Comparison of ENCODE assay signal across 10 mouse cellular contexts in genomic region chr19:56631017-56631416, GRCm38 (mm10).
DNase-seq lines count a peak whose midpoint lies in the region; ATAC-seq lines count a peak whose summit lies in the region.
"Had no signal": no experiment of that assay in that cellular context is flagged by ENCODE, and none has a peak within 500 bp of the region (broad histone marks: within the 10 kb centered on the region; RNA-seq: fewer than 3 reads in every experiment).

No protein-coding gene starts in this region.

- no peak for ATAC-seq in intestine, embryonic 16.5 days
- ATAC-seq in intestine, embryonic 15.5 days: no peak
- no peak for ATAC-seq in lung, embryonic 15.5 days (ENCODE audit: borderline replicate concordance, extremely low read depth, low FRiP score, low TSS enrichment)
- ATAC-seq in activated CD4-positive, CD25-positive, alpha-beta regulatory T cell, adult 4 months: no peak

- WGBS in intestine, embryonic 16.5 days: 66% methylated on average over 4 of the region's 4 CpGs
- WGBS in intestine, embryonic 15.5 days: 68% methylated on average over 4 of the region's 4 CpGs
- 84% methylated on average over 4 of the region's 4 CpGs for WGBS in heart, embryonic 10.5 days
- WGBS in lung, embryonic 15.5 days: 12% methylated on average over 4 of the region's 4 CpGs

- no peaks in the 10 kb centered on the region for H3K27me3 ChIP-seq in intestine, embryonic 16.5 days (replicated peaks; ENCODE audit: control insufficient read depth, insufficient read depth, low read length)
- no peaks in the 10 kb centered on the region for H3K27me3 ChIP-seq in intestine, embryonic 15.5 days (replicated peaks)
- H3K27me3 ChIP-seq in heart, embryonic 10.5 days (ENCODE audit: insufficient read depth, poor library complexity, severe bottlenecking): no peaks in the 10 kb centered on the region
- no peaks in the 10 kb centered on the region for H3K27me3 ChIP-seq in lung, embryonic 15.5 days
- H3K27me3 ChIP-seq: liver, embryonic 13.5 days had no signal

- no peak overlapping the region for H3K27ac ChIP-seq in intestine, embryonic 16.5 days (ENCODE audit: low read length)
- no peak overlapping the region for H3K27ac ChIP-seq in intestine, embryonic 15.5 days
- H3K27ac ChIP-seq in heart, embryonic 10.5 days: peak overlapping the region; percentile 60; the same call in 1 of the 2 replicates
- H3K27ac ChIP-seq in lung, embryonic 15.5 days: peak overlapping the region; percentile 92
- H3K27ac ChIP-seq: kidney, embryonic 15.5 days; liver, embryonic 13.5 days had no signal

- H3K4me3 ChIP-seq in intestine, embryonic 16.5 days (ENCODE audit: low read length): no peak overlapping the region
- no peak overlapping the region for H3K4me3 ChIP-seq in intestine, embryonic 15.5 days (replicated peaks)
- no peak overlapping the region for H3K4me3 ChIP-seq in heart, embryonic 10.5 days
- H3K4me3 ChIP-seq in lung, embryonic 15.5 days: no peak overlapping the region
- H3K4me3 ChIP-seq: kidney, embryonic 15.5 days; liver, embryonic 13.5 days had no signal

- DNase-seq in adrenal gland, adult 8-10 months: peak; percentile 23
- no peak for DNase-seq in heart, embryonic 10.5 days (ENCODE audit: low spot score)
- no peak for DNase-seq in urinary bladder, adult 2 months (ENCODE audit: low spot score)
- DNase-seq: liver, embryonic 13.5 days; midbrain, embryonic 14.5 days had no signal

- no peaks in the 10 kb centered on the region for H3K9me3 ChIP-seq in intestine, embryonic 16.5 days (ENCODE audit: control insufficient read depth, low read length)
- H3K9me3 ChIP-seq in intestine, embryonic 15.5 days: no peaks in the 10 kb centered on the region
- no peaks in the 10 kb centered on the region for H3K9me3 ChIP-seq in heart, embryonic 10.5 days
- H3K9me3 ChIP-seq in lung, embryonic 15.5 days: no peaks in the 10 kb centered on the region
- H3K9me3 ChIP-seq: kidney, embryonic 15.5 days; liver, embryonic 13.5 days had no signal

- 0 out of 2 replicates have a peak overlapping the region, but pooled peaks have one; percentile 15 for H3K9ac ChIP-seq in intestine, embryonic 16.5 days (ENCODE audit: low read depth, low read length)
- no peak overlapping the region for H3K9ac ChIP-seq in intestine, embryonic 15.5 days
- H3K9ac ChIP-seq in lung, embryonic 15.5 days: no peak overlapping the region
- H3K9ac ChIP-seq: kidney, embryonic 15.5 days; liver, embryonic 13.5 days had no signal

- H3K36me3 ChIP-seq in intestine, embryonic 16.5 days (ENCODE audit: control insufficient read depth, insufficient read depth, low read length): no peaks in the 10 kb centered on the region
- no peaks in the 10 kb centered on the region for H3K36me3 ChIP-seq in intestine, embryonic 15.5 days
- no peaks in the 10 kb centered on the region for H3K36me3 ChIP-seq in heart, embryonic 10.5 days
- H3K36me3 ChIP-seq in lung, embryonic 15.5 days: no peaks in the 10 kb centered on the region
- H3K36me3 ChIP-seq: kidney, embryonic 15.5 days; liver, embryonic 13.5 days had no signal

- H3K4me1 ChIP-seq in intestine, embryonic 16.5 days (ENCODE audit: control insufficient read depth, insufficient read depth, low read length): peaks cover 7% of the 10 kb centered on the region; the same call in 1 of the 2 replicates
- peaks cover 9% of the 10 kb centered on the region for H3K4me1 ChIP-seq in intestine, embryonic 15.5 days (replicated peaks)
- peaks cover 13% of the 10 kb centered on the region for H3K4me1 ChIP-seq in heart, embryonic 10.5 days
- H3K4me1 ChIP-seq in lung, embryonic 15.5 days: peaks cover 21% of the 10 kb centered on the region

- no peak overlapping the region for H3K4me2 ChIP-seq in intestine, embryonic 16.5 days (ENCODE audit: low read depth, low read length)
- H3K4me2 ChIP-seq in intestine, embryonic 15.5 days (replicated peaks): no peak overlapping the region
- peak overlapping the region; percentile 21 for H3K4me2 ChIP-seq in lung, embryonic 15.5 days
- H3K4me2 ChIP-seq: kidney, embryonic 15.5 days; liver, embryonic 13.5 days had no signal

Comparison
In these comparisons a context has a peak if more than half of its experiments do, and no peak if none do; other contexts are left out.
1. H3K27ac ChIP-seq: peak in heart, embryonic 10.5 days (single experiment) and lung, embryonic 15.5 days (single experiment); none in intestine, embryonic 16.5 days (single experiment) and intestine, embryonic 15.5 days (single experiment).